Mouse (Mus musculus) liver, embryonic 14.5 days (tissue): Measurements from ENCODE around the gene Syn2.

Experiments
- CTCF ChIP-seq: IDR thresholded peaks from 2 replicates; pipeline ENCODE4 v1.5.1; 2016; ENCODE audit warnings: antibody characterized with exemption, low read depth, control low read depth
- EP300 ChIP-seq: IDR thresholded peaks from 2 replicates; pipeline ENCODE4 v1.6.1; 2016; ENCODE audit warnings: antibody characterized with exemption, low read depth

DNA sequence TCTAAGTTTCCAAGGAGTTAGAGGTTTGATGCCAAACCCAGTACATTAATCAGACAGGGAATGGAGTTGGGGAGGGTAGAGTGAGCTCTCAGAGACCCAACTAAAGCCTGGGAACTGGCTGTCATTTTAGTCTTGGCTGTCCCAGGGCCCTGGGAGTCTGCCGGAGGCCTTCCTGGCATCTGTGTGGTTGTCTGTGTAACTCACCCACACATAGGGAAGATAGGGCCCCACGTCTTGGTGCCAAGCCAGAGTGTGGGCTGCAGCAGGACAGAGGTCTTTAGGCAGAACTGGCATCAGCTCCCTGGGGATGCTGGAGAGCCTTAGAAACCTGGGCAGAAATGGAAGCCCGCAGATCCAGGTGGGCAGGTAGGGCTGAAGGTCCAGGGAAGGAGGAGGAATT, 107.2 kb downstream of the Syn2 start:
- TF ChIP-seq CTCF = no peak
- no peak for TF ChIP-seq EP300
